Mouse (Mus musculus) right cerebral cortex, postnatal 25 days (tissue): ENCODE results near the gene Pacrg.

ENCODE experiments used
- DNase-seq: peaks from one replicate; pipeline ENCODE4 v3.0.0; 2022

The Pacrg gene

DNA sequence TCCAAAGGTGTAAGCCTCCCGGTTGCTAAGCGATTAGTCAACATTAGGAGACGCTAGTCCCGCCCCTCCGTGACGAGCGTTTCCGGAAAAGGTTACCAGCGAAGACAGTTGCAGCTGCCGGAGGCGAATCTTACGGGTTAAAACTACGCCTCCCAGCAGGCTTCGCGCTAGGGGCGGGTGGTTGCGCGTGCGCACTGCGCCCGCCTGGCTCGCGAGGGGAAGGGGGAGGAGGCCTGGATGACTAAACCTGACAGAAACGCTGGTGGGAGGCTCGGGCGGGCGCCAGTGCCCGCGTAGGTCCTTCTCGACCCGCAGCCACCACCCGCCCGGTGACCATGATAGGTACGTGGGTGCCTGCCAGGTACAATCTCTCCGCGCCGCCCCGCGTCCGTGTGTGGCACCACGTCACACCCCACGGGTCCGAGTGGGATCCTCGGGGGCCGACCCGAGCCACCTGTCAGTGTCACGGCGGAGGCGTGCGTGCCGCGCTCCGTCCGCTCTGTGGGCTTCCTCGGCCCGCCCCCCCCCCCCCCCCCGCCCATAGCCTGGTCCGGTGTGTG lies at the start of gene Pacrg, which contains the start of gene Prkn:
TSS of gene Pacrg (minus strand) at position 164 of the 560 bp plus-strand sequence.
TSS of gene Prkn (plus strand) at position 237 of the 560 bp plus-strand sequence.
- peak; percentile 99 for DNase-seq

DNA sequence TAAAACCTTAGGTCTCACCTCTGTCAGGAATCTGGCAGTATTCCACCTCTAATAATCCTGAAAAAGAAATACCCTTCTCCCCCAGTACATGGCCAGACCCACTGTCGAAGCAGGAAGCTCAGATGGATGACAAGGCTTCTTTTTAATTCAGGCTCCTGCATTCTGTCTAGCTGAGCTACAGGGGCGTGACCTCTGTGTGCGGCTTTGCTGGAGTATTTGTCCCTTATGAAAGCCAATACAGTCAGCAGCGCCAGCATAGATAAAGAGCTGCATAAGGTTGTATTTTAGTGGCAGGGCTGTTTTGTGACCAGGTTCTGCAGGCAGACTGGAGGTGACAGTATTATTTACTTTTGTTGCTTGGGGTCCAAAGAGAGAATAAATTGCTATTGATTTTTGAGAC lies 47.8 kb upstream of the Pacrg start:
- DNase-seq, result no peak

DNA sequence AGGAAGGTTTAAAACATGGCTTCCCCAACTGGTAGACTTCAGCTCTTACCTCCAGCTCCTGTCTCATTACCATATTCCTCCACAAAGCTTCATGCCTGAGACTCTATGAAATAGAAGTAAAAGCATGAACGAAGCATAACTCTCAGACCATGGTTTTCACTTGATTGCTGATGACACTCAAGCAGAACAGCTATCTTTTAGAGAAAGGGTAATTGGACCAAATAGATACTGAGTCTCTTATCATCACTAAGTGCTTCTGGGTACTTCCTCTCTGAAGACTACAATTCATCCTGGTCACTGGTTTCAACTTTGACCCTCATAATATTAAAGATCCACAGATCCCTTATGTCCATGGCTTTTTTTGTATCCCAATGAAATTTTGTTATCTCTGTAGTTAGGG lies 42.1 kb upstream of the Pacrg start:
- no peak for DNase-seq

DNA sequence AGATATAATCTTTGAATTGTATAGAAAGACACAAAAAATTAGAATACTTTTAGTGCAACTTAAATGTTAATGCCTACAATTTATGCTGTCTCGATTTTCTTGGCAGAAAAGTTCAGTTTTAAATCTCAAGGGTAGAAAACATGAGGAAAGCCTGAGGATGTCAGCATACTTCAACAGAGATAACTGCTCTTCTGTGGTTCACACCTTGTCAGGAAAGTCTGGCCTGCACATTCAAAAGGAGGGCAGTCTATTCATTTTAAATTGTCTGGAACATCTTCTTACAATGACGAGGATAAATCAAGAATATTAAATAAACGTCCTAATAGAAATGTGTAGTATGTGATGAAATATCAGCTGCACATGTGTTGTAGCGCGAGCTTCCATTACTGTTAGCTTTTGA lies 38.9 kb upstream of the Pacrg start:
- DNase-seq, result no peak

DNA sequence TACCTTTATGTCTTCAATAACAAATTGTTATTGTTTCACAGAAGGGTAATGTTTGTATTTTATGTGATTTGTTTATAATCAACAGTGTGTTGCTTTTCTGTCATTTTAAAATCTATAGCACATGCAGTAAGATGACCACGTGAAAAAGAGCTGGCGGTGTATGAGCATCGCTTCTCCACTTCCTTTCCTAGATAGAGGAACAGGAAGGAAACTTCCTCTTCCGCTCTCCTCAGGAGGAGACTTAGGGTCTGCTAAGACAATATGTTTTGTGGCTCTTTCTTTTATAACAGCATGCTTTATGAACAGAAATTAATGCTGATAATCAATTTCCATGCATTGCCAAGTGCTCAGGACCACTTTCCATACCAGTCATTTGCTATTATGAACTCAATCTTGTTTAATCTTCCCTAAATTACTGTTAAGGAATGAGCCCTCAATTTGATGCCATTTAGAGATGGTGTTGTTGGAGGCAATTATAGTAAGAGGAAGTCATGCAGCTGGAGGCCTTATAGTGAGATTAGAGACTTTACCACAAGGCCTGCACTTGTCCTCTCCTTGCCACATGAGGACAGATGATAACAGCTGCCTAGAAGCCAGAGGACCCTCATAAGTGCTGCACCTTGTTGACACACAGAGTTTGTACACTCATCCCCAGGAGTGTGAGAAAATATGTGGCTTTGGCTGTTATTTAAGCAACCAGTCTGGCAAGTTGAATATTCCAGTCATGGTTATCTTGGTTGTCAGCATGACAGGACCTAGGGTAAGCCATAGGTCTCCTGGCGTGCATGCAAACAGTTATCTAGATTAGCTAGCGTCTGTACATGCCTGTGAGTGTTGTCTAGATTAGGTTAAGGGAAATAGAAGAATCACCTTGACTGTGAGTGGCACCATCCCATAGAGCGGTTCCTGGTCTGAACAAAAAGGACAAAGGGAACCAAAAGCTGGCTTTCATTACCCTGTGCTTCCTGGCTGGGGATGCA lies 34.4 kb upstream of the Pacrg start:
- DNase-seq, result no peak

DNA sequence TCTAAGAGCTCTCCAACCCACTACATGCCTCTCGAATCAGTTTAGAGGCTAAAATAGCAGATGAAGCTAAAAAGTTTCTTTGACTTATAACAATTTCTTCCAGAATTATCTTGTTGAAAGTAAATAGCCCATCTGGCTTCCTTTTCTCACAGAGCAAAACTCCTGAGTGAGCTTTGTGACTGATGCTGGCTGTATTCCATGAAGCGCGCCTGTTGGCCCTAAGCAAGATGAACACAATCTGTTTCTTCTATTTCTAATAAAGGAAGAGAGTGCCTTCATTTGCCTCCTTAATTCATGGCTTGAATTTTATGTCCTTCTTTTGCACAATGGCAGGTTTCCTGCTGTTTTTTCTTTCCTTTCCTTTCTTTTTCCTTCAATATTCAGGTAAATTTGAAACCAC lies 14.1 kb upstream of the Pacrg start:
- DNase-seq, result peak; percentile 9

DNA sequence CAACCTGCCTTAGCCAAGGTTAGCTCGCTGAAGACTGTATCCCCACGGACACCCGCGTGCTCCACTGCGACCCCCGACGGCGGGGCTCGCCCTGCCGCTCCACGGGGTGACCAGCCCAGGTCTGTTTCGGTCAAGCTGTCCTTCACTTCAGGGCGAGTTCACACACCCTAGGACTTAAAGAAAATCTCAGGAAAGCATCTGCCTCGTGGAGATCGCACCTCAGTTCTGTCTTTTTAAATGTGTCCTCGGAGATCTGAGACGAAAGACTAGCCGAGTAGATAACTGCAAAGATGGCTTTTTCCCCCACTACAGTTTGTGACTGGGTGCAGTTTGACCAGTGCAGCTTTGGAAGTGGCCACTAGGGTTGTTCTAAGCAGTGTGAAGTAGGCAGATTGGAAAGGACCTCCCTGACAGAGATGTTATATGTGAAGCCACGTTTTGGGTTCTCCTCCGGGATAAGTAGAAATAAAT lies 655 bp upstream of the Pacrg start:
- peak; percentile 42 for DNase-seq

DNA sequence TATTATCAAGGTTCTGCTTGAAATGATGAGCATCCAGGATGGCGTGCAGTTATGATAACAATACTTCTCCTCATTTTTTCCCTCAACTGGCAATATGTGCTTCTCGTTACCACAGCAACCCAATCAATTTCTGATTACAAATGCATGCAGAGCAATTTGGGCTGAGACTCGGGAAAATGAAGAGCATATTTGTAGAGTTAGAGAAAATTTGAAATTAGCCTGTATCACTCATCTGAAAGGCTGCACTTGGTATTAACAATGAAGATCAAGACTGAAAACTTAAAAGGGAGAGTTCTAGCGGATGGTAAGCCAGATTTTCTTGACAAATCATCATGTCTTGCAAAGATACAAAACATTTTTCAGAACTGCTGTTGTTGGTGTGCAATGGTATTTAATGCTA lies 21.1 kb downstream of the Pacrg start:
- no peak for DNase-seq

DNA sequence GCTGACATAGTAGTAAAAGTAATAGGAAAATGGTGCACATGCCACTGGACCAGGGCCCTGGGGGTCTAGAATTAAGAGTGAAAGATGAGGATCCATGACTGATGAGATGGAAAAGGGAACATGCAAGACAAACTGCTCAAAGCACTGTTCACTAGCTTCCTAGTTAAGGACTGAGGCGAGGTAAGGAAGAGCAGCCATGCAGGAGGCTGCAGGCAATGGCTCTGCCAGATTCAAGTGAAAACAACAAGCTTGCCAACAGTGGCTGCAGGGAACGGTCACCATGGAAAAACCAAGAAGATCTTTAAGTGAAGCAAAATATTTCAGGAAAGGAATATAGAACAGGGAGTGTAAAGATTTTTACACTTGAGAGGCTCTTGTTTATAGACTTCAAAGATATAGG lies 31.5 kb downstream of the Pacrg start:
- DNase-seq, result no peak

DNA sequence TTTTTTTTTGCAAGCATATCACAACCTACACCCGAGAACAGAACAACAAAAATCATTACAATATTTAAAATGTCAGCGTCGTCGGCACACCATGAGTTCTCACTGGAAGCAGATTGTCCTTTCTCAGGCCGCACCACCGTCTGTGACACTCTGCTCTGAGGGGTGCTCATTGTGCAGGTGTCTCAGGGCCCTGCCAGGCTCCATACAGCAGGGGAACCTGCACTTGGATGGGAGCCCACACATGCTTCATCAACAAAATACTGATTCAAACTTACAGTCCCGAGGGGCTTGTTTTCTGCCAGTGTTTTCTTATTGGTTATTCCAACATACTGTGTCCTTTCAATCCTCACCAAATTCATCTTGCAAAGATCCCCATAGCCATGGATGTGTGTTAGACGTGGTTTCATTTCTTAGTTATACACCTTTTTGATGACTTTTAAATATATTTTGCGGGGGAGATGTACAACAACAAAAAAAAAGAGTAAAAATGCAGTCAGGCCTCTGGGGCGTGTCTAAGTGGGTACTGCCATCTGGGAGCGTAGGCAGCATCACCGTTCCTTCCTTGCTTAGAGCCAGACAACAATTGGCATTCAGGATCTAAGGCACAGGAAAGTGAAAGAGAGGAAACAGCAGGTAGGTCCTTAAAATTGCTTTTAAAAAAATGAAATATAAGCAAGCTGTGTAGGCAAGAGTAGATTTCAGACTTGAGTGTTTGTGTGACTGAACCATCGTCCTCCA lies 32.7 kb downstream of the Pacrg start:
- DNase-seq, result peak; percentile 20

DNA sequence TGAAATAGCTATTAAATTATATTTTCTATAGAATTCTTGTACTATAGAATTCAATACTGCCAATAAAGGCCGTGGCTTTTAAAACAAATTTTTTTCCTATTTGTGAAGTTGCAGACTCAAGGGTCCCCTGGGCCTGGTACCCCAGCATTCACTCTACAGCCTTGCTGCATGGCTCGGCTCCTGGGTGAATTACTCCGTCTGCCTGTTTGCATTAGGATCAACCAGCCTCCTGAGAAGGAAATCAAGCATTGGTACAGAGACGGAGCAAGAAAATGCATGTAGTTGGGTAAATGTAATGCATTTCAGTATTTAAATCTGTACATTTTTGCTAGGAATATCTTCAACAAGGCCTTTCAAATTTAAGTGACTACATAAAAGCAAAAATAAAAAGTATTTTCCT lies 33.4 kb downstream of the Pacrg start:
- DNase-seq, result no peak

DNA sequence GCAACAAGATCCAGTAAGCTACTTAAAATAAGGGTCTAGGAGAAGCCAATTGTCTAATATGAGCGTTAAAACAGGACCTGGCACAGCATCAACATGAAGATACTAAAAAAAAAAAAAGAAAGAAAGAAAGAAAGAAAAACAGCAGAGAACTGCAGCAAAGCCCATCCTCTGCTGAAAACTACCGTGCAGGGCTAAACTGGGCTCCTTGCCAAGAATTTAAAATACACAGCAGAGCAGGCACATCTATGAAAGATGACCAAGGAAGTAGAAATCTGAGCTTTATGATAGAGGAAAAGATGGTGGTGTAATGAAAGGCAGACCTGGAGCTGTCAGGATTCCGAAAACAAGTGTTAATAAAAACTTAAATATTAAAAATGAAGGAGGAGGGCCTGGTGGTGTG lies 48.5 kb downstream of the Pacrg start:
- no peak for DNase-seq

DNA sequence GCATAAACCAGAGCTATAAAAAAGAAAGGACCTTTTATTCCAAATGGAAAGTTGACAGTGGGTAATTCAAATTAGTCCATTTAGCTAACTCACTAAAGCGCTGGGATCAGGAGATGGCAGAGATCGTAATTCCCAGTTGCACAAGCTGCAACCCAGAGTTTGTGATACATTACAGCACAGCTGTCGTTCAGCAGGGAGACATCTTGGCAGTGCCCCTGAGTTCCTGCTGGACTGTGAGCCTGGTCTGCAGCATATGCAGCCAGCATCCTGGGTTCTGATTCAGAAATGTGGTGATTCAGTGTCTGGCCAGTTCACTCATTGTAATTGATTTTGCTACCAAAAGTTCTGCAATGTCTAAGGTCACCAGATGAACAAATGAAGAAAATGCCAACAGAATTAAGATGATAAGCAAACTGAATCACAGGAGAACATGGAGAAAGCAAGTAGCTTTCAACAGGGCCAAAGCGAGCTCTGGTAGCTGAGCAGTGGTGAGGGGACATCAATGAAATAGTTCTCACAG lies 55.6 kb downstream of the Pacrg start:
- DNase-seq, result no peak

DNA sequence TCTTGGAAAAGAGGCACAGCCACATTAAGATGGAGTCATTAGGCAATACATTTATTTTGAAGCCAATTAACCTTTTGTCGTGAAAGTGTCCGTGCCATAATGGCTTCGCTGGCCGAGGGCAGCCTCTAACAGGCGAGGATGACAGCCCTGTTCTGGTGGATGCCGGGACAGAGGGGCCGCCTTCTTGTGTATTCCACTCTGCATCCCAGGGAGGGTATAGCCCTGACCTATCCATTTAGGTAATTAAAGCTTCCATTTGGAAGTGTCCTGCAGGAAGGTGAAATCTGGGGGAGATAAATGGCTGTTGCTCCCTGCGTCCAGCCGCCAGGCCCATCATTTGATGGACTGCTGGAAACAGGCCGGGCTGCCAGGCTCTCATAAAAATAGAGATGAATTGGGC lies 63.6 kb downstream of the Pacrg start:
- DNase-seq, result no peak

DNA sequence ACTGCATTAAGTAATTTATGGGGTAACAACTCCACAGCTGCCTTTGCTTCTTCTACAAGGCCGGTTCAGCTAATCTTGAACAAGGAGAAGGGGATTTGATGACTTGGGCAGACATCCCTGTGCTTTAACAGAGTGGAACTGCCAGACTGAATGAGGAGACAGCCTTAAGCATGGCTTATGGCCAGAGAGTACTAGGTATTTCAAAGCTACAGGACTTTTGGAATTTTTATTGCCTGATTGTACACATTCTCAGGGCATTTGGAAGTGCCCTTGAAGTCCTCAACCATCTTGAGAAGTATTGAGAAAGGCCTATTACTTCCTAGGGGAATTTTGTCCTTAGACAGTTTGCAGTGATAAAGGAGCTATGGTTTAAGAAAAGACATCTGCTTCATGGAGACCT lies 65.6 kb downstream of the Pacrg start:
- DNase-seq, result no peak

DNA sequence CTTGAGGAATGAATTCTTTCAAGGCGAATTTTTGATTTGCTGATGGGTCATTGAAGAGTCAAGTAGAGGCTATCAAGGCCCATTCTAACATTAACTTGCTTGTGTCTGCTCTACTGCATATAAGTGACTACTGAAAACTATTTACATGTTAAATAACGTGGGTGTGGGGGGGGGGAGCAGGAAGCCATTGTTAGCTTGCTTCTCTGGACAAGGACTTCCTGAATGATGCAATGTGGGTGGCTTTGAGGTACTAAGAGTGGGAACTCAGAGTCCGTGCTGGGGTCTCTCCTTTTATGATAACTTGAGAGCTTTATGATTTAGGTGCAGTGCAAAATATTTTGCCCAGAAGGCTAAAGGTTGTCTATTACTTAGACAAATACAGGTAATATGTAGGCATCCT lies 67.9 kb downstream of the Pacrg start:
- DNase-seq, result no peak

DNA sequence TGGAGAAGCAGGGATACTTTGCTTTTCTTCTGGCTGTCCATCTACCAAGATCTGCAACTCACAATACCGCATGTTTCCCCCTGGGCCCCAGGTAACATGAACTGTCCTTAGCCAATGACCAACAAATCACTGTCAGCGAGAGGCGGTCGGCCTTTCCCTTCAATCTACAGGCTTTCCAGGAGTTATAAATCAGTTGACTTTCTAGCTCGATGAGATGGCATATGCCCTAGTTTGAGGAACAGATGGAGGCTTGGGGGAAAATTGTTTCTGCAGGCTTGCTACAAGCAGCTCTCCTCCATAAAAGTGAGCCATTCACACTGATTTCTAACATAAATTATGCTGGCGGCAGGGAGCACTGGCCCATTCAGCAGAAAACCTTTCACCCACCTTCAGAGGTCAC lies 70.2 kb downstream of the Pacrg start:
- no peak for DNase-seq

DNA sequence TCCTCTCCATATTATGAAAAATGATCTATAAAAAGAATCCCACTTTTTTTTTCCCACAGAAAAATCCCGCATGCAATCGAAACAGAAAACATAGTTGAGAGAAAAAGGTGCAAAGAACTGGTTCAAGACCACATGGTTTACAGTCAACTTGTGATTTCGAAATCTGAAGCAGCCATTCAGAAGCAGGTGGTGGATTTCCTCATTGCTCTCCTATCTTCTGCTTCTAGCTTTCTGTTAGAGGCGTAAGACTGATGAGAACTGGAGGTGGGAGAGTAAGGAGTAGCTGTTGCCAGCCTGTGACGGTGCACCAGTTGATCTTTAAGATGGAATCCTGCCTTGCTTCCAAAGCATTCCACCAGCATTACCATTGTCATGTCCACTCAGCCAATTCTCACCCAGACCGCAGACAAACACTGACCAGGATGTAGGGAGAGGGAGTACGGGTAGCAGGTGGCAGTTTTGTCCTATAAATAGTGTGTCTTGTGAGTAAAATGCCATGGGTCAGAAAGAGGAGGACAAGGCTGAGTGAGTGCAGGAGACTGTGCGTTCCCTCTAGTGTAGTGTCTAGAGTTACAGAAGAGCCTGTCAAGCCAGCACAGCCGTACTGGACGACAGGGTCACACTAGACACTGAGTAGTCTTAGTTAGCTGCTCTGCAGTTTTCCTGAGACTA lies 73.2 kb downstream of the Pacrg start:
- no peak for DNase-seq

DNA sequence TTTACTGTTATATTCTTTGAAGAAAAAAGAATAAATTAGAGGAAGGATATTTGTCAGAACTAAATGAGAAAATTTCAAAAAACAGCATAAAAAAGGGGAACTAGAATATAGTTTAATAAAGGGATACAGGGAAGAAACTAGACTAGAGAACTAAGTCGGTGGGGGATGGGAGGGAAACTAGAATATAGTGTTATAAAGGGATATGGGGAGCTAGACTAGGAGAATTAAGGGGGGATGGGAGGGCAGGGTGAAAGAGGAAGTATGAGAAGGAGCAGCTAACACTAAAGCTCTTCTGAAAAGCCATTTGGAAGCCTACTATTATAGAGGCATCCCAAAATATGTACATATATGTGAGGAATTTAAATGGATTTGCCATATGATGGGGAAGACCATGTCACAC lies 75.8 kb downstream of the Pacrg start:
- no peak for DNase-seq

DNA sequence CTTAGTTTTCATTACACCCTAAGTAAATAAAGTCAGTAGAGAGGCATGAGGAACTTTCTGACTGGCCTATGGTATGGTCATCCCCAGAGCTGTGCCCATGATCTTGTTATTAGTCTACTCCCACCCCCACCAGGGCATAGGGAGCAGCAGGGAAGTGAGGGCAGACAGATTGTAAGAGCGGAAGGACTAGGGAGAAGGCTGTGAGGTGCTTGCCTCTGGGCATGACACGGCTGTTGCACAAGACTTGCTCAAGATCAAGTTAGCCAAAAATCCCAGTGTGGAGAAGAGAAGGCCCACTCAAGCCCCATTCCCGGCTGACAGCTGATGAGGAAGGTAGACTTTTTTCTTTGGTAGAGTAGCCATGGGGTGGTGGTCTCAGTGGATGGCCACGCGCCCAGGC lies 82.7 kb downstream of the Pacrg start:
- DNase-seq, result no peak

DNA sequence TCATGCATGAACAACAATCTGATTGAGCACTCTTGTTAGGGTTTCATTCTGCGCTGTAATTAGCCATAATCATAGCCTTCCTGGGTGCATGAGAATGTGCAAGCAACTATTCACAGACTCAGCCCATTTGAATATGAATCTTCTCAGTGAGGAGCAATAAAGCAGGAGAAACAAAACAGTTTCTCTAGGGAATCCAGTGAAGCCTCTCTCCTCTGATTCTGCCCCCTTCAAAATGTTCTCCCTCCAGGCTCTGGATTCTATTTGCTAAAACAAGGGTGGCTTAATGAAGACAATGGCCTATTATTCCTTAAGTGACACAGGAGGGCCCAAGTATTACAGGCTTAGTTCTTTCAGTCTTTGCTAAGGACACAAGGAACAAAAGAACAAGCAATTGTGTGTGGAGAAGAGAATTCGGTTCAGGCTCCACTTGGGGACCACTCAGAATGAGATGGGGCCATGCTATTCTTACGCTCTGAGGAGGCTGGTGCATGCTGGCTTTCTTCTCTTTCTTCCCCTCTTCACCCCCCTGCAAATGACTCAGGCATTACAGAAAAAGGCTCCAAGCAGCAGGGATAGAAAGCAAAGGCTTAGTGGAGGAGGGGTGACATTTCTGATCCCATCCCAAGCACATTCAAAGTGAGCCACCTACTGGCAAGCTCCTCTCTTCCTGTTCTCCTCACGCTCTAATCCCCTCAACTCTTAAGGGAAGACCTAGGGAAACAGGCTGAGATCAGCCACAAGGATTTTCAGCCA lies 95.2 kb downstream of the Pacrg start:
- DNase-seq, result peak; percentile 50

DNA sequence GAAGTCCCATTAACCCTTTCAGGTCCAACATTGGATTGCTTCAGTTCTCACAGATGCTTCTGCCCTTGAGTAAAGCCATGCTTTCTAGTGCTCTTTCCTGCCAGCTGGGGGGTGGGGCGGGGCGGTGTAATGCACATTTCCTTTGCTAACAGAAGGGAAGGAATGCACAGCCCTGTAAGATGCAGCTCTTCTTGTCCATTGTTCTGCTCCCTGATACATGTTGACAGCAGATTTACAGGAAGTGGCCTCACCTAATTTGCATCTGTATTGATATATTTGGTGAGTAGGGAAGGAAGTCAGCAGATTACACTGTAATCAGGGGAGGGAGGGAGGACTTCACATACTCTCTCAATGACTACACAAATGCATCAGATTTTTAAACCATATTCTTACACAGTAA lies 100.0 kb downstream of the Pacrg start:
- no peak for DNase-seq
